Mouse (Mus musculus) heart, embryonic 10.5 days (tissue): ENCODE results near the gene Snrpg. TPM values are rescaled to one million over a fixed set of nuclear protein-coding genes. Genes with fewer than 3 reads are reported as not detected.
"Not testable (repeated sequence)": the region's sequence is repeated elsewhere in the genome, so short reads cannot be mapped to it uniquely, and the experiment has no call there.

ENCODE experiments used
- DNase-seq: peaks from one replicate; pipeline ENCODE4 v3.0.0-alpha.2; 2017; ENCODE audit warnings: low spot score
- H3K27ac ChIP-seq: fragments of 300-500 bp; sonication (generic); 2 replicates; pipeline ENCODE4 v1.5.1; 2016; ENCODE audit warnings: mild to moderate bottlenecking
- H3K27me3 ChIP-seq: fragments of 300-500 bp; sonication (generic); 2 replicates; pipeline ENCODE4 v1.6.1; 2016; ENCODE audit warnings: mild to moderate bottlenecking; ENCODE audit not compliant: poor library complexity, insufficient read depth, severe bottlenecking
- H3K36me3 ChIP-seq: fragments of 300-500 bp; sonication (generic); 2 replicates; pipeline ENCODE4 v1.6.1; 2016; ENCODE audit warnings: mild to moderate bottlenecking, moderate library complexity
- H3K4me1 ChIP-seq: fragments of 300-500 bp; sonication (generic); 2 replicates; pipeline ENCODE4 v1.6.1; 2016; ENCODE audit warnings: mild to moderate bottlenecking
- H3K4me3 ChIP-seq: fragments of 300-500 bp; sonication (generic); 2 replicates; pipeline ENCODE4 v1.5.1; 2016; ENCODE audit warnings: mild to moderate bottlenecking, moderate library complexity
- H3K9me3 ChIP-seq: fragments of 300-500 bp; sonication (generic); 2 replicates; pipeline ENCODE4 v1.6.1; 2016; ENCODE audit warnings: mild to moderate bottlenecking, moderate library complexity
- WGBS: fragments of 180-500 bp; shearing (Covaris S2); methylation state at CpG from one replicate; pipeline ENCODE4 v1.1.7; 2016; 5-methylcytosine and 5-hydroxymethylcytosine counted together
- polyA plus RNA-seq: library from polyadenylated mRNA; unstranded; fragments of >200 nt; fragmentation: Nextera tagmentation; extraction: Ambion mirVana; gene quantifications from 2 replicates; pipeline ENCODE4 v1.2.1, GENCODE M21; 2016

Gene Snrpg
- polyA plus RNA-seq, 1 experiment from 2014 or later: 487 TPM

- 5% methylated on average over 12 of the region's 12 CpGs for WGBS
- peak overlapping the region; percentile 97 for H3K4me3 ChIP-seq
- H3K36me3 ChIP-seq: peaks cover 38% of the 10 kb centered on the region
- no peaks in the 10 kb centered on the region for H3K9me3 ChIP-seq
- H3K27me3 ChIP-seq: no peaks in the 10 kb centered on the region
- peaks cover 13% of the 10 kb centered on the region for H3K4me1 ChIP-seq
- H3K27ac ChIP-seq: peak overlapping the region; percentile 91
- no peak for DNase-seq
Measured at GRCm38 (mm10) chr6:86371950-86372516, 929 bp downstream of the Snrpg start.

GRCm38 (mm10) chr6:86373556-86373955 lies 2.5 kb downstream of the Snrpg start:
- Histone ChIP-seq H3K27me3 (no peaks in the 10 kb centered on the region), H3K36me3 (peaks cover 44% of the 10 kb centered on the region), H3K9me3 (no peaks in the 10 kb centered on the region), H3K4me3 (no peak overlapping the region), H3K4me1 (peaks cover 13% of the 10 kb centered on the region), H3K27ac (no peak overlapping the region)
- WGBS: 95% methylated on average over 6 of the region's 6 CpGs
- DNase-seq: no peak

- H3K27ac ChIP-seq: no peak overlapping the region
- H3K4me3 ChIP-seq: no peak overlapping the region
- H3K4me1 ChIP-seq: peaks cover 2% of the 10 kb centered on the region; the same call in 1 of the 2 replicates
- no peaks in the 10 kb centered on the region for H3K27me3 ChIP-seq
- DNase-seq: no peak
- no peaks in the 10 kb centered on the region for H3K9me3 ChIP-seq
- peaks cover 43% of the 10 kb centered on the region for H3K36me3 ChIP-seq
- 92% methylated on average over 3 of the region's 3 CpGs for WGBS
Measured at GRCm38 (mm10) chr6:86378341-86378740, 7.2 kb downstream of the Snrpg start.

GRCm38 (mm10) chr6:86380112-86380511 lies 9.0 kb downstream of the Snrpg start:
- H3K9me3 ChIP-seq, H3K4me1 ChIP-seq, H3K27ac ChIP-seq, H3K27me3 ChIP-seq, DNase-seq, H3K4me3 ChIP-seq: not testable (repeated sequence)
- peaks cover 41% of the 10 kb centered on the region for H3K36me3 ChIP-seq
- WGBS: 73% methylated on average over 8 of the region's 8 CpGs

DNA sequence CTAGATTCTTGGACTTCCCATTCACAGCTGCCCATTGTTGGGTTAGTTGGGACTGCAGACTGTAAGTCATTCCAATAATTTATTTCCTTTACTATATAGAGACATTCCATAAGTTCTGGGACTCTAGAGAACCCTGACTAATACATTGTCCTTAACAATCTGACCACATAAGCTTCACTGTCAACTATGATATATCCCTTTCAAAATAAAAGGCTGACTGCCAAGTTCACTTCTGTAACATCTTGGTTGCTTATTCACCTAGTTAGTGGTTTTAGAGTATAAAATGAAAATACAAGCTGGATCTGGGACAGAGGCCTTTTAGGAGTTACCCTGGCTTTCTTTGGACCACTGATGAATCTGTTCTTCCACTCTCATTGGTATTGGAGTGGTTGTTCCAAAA lies 11.4 kb downstream of the Snrpg start:
- Histone ChIP-seq H3K4me1 (peaks cover 4% of the 10 kb centered on the region; the same call in 1 of the 2 replicates), H3K27me3 (no peaks in the 10 kb centered on the region), H3K36me3 (peaks cover 31% of the 10 kb centered on the region), H3K4me3 (no peak overlapping the region), H3K9me3 (no peaks in the 10 kb centered on the region), H3K27ac (no peak overlapping the region)
- no peak for DNase-seq

- Histone ChIP-seq H3K27me3 (no peaks in the 10 kb centered on the region), H3K9me3 (no peaks in the 10 kb centered on the region), H3K4me3 (no peak overlapping the region), H3K36me3 (peaks cover 31% of the 10 kb centered on the region), H3K27ac (no peak overlapping the region), H3K4me1 (peaks cover 4% of the 10 kb centered on the region; the same call in 1 of the 2 replicates)
- 48% methylated on average over 16 of the region's 16 CpGs for WGBS
- peak; percentile 63 for DNase-seq
Measured at GRCm38 (mm10) chr6:86383370-86383769, 12.3 kb downstream of the Snrpg start.

GRCm38 (mm10) chr6:86384692-86385091 lies 13.6 kb downstream of the Snrpg start:
- DNase-seq: no peak
- H3K27ac ChIP-seq: no peak overlapping the region
- H3K27me3 ChIP-seq: no peaks in the 10 kb centered on the region
- H3K4me3 ChIP-seq: no peak overlapping the region
- H3K36me3 ChIP-seq: peaks cover 31% of the 10 kb centered on the region
- whole genome bisulfite sequencing: 61% methylated on average over 4 of the region's 4 CpGs
- H3K9me3 ChIP-seq: no peaks in the 10 kb centered on the region
- H3K4me1 ChIP-seq: peaks cover 9% of the 10 kb centered on the region; the same call in 1 of the 2 replicates

- Histone ChIP-seq H3K36me3 (peaks cover 37% of the 10 kb centered on the region), H3K27me3 (no peaks in the 10 kb centered on the region), H3K27ac (no peak overlapping the region), H3K4me3 (no peak overlapping the region), H3K4me1 (peaks cover 9% of the 10 kb centered on the region; the same call in 1 of the 2 replicates), H3K9me3 (no peaks in the 10 kb centered on the region)
- DNase-seq: no peak
- WGBS: 77% methylated on average over 5 of the region's 5 CpGs
Measured at GRCm38 (mm10) chr6:86385362-86386104, 14.4 kb downstream of the Snrpg start.

DNA sequence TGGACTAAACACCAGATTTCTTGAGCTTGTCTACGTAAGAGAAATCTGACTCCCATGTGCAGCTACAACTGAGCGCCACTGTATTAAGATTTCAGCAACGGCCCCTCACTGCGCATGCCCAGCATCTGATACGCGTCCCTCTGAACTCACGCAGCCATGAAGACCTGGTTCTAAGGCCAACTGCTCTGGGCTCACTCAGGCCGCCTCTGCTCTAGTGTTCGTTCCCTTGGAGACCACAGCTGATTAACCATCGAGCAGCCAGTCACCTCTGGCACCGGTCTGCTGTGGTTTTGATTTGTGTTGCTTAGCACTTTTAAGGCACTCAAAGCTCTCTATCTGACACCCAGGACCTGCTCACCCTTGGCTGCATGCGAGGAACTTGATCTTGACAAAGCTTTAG lies 16.2 kb downstream of the Snrpg start:
- no peaks in the 10 kb centered on the region for H3K9me3 ChIP-seq
- H3K4me1 ChIP-seq: peaks cover 9% of the 10 kb centered on the region; the same call in 1 of the 2 replicates
- H3K27me3 ChIP-seq: no peaks in the 10 kb centered on the region
- H3K36me3 ChIP-seq: peaks cover 55% of the 10 kb centered on the region
- 74% methylated on average over 12 of the region's 12 CpGs for WGBS
- no peak overlapping the region for H3K27ac ChIP-seq
- DNase-seq: peak; percentile 68
- no peak overlapping the region for H3K4me3 ChIP-seq

DNA sequence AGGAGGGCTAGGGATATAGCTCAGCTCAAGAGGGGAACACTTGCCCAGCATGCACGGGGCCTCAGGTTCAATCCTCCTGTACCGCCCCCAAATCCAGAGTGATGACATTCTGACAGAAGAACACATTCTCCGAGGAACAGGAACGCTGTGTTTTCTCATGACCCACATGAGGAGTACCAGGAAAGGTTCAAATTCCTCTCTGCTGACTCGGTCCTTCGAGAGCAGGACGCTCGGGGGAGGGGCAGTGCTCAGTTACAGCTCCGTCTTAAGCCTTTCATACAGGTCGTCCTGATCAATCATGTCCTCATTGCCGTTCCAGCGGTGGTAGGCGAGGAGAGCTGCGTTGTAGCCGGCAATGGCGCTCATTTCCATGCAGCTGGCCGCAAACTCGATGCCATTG lies 17.4 kb downstream of the Snrpg start:
- Histone ChIP-seq H3K9me3 (no peaks in the 10 kb centered on the region), H3K4me3 (no peak overlapping the region), H3K4me1 (peaks cover 5% of the 10 kb centered on the region; the same call in 1 of the 2 replicates), H3K27ac (no peak overlapping the region), H3K36me3 (peaks cover 59% of the 10 kb centered on the region), H3K27me3 (no peaks in the 10 kb centered on the region)
- peak; percentile 74 for DNase-seq
- 69% methylated on average over 18 of the region's 18 CpGs for WGBS

DNA sequence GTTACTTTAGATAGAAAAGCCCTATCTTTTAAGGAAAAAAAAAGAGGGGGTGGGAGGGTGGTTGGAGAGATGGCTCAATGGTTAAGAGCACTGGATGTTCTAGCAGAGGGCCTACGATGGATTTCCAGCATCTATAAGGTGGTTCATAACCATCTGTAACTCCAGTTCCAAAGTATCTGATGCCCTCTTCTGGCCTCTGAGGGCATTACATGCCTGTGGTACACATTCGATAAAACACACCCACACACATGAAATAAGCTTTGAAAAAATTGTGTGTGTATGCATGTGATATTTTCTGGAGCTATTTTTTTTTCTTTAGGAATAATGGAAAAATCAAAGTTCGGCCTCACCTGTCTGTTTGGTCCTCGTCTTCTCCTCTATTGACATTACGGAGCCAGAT lies 20.2 kb downstream of the Snrpg start:
- Histone ChIP-seq H3K36me3 (peaks cover 58% of the 10 kb centered on the region), H3K4me3 (no peak overlapping the region), H3K4me1 (peaks cover 26% of the 10 kb centered on the region), H3K27ac (no peak overlapping the region), H3K27me3 (no peaks in the 10 kb centered on the region), H3K9me3 (no peaks in the 10 kb centered on the region)
- DNase-seq: no peak
- WGBS: 90% methylated on average over 5 of the region's 5 CpGs

- WGBS: 88% methylated on average over 1 of the region's 1 CpGs
Measured at GRCm38 (mm10) chr6:86393187-86393586, 22.1 kb downstream of the Snrpg start.

GRCm38 (mm10) chr6:86394078-86394720 lies 23.1 kb downstream of the Snrpg start:
- 88% methylated on average over 17 of the region's 17 CpGs for WGBS

More at GRCm38 (mm10) chr6:86393187-86393586, 22.1 kb downstream of the Snrpg start:
- H3K36me3 ChIP-seq: peaks cover 47% of the 10 kb centered on the region
- H3K27ac ChIP-seq: no peak overlapping the region
- H3K4me3 ChIP-seq: no peak overlapping the region
- DNase-seq: peak; percentile 58
- H3K4me1 ChIP-seq: peaks cover 35% of the 10 kb centered on the region
- no peaks in the 10 kb centered on the region for H3K27me3 ChIP-seq
- H3K9me3 ChIP-seq: no peaks in the 10 kb centered on the region

More at GRCm38 (mm10) chr6:86394078-86394720, 23.1 kb downstream of the Snrpg start:
- DNase-seq: peak; percentile 71
- Histone ChIP-seq H3K9me3 (no peaks in the 10 kb centered on the region), H3K4me1 (peaks cover 31% of the 10 kb centered on the region), H3K27me3 (no peaks in the 10 kb centered on the region), H3K4me3 (no peak overlapping the region), H3K36me3 (peaks cover 37% of the 10 kb centered on the region), H3K27ac (no peak overlapping the region)
